Mouse (Mus musculus) gastrocnemius, postnatal 4 days (tissue): Measurements from ENCODE around the gene Gm1979. TPM values are rescaled to one million over a fixed set of nuclear protein-coding genes. Genes with fewer than 3 reads are reported as not detected.
"Not testable (repeated sequence)": the region's sequence is repeated elsewhere in the genome, so short reads cannot be mapped to it uniquely, and the experiment has no call there.

Source experiments
- DNase-seq, 2 experiments: peaks; one replicate each; pipeline ENCODE4 v3.0.0; 2021 to 2022; ENCODE audit warnings: low spot score in 2 of 2, mixed read lengths in 2 of 2
- long read RNA-seq, 2 experiments: library from polyadenylated mRNA; stranded (forward); transcript quantifications; one replicate each; pipeline ENCODE4 v2.0.0; 2021
- total RNA-seq, 2 experiments: library from RNA; stranded (reverse); gene quantifications; 2 replicates each; pipeline ENCODE4 v1.2.3; 2021

Gene Gm1979
- total RNA-seq = not detected
- long read RNA-seq, experiment 1 = 0 reads
- long read RNA-seq, experiment 2 = 0 reads

- not testable (repeated sequence) for DNase-seq
Observed at GRCm38 (mm10) chr5:26004698-26005097, at the start of gene Gm1979. Gene Gm1979, minus strand, starts transcription at chr5:26004798.

- not testable (repeated sequence) for DNase-seq
Observed at GRCm38 (mm10) chr5:26039458-26039857, 34.9 kb upstream of the Gm1979 start, which contains the start of gene Speer4a. Gene Speer4a, minus strand, starts transcription at chr5:26039558.

- DNase-seq = not testable (repeated sequence)
Observed at GRCm38 (mm10) chr5:26022816-26023215, 18.2 kb upstream of the Gm1979 start, which contains the start of gene Gm5862. Gene Gm5862, minus strand, starts transcription at chr5:26022916.

GRCm38 (mm10) chr5:26007697-26008096 is 3.1 kb upstream of the Gm1979 start:
- not testable (repeated sequence) for DNase-seq

GRCm38 (mm10) chr5:26006937-26007695 is 2.5 kb upstream of the Gm1979 start:
- DNase-seq = peak in 1 of 2 experiments; percentile 9

- not testable (repeated sequence) for DNase-seq
Observed at GRCm38 (mm10) chr5:25988550-25988949, 16.0 kb downstream of the Gm1979 start, which contains the start of gene Gm21698. Gene Gm21698, minus strand, starts transcription at chr5:25988650.

GRCm38 (mm10) chr5:25972563-25972962 is 32.0 kb downstream of the Gm1979 start, which contains the start of gene Gm21680:
Gene Gm21680, minus strand, starts transcription at chr5:25972663.
- DNase-seq = not testable (repeated sequence)

- not testable (repeated sequence) for DNase-seq
Observed at GRCm38 (mm10) chr5:25957050-25957449, 47.5 kb downstream of the Gm1979 start.

GRCm38 (mm10) chr5:25956611-25957010 is 48.0 kb downstream of the Gm1979 start:
- DNase-seq = not testable (repeated sequence)

GRCm38 (mm10) chr5:25954317-25954716 is 50.3 kb downstream of the Gm1979 start, which contains the start of gene Gm21671:
Gene Gm21671, minus strand, starts transcription at chr5:25954417.
- not testable (repeated sequence) for DNase-seq

Other genes starting within 250 kb of the Gm1979 start
- 1 to 10 TPM in 1 of 2 experiments, under 1 TPM in 1; 0.83 to 1.8 TPM for gene Actr3b, start 244.8 kb downstream of the Gm1979 start, total RNA-seq
- not detected for gene Gm21663, start 62.4 kb downstream of the Gm1979 start, total RNA-seq
- not detected for gene Gm21671, start 50.4 kb downstream of the Gm1979 start, total RNA-seq
- gene Gm21680, start 32.1 kb downstream of the Gm1979 start, total RNA-seq = not detected
- not detected for gene Gm21698, start 16.1 kb downstream of the Gm1979 start, total RNA-seq
- not detected for gene Gm5862, start 18.1 kb upstream of the Gm1979 start, total RNA-seq
- gene Speer4a, start 34.8 kb upstream of the Gm1979 start, total RNA-seq = not detected
- not detected for gene Gm7347, start 53.8 kb upstream of the Gm1979 start, total RNA-seq
- not detected for gene Gm10471, start 84.5 kb upstream of the Gm1979 start, total RNA-seq
- gene 5031410I06Rik, start 100.6 kb upstream of the Gm1979 start, total RNA-seq = not detected
- not detected for gene Gm10220, start 116.6 kb upstream of the Gm1979 start, total RNA-seq